Mouse (Mus musculus) erythroblast, embryonic 14.5 days (primary cell): ENCODE measurements around the gene Rbp1. TPM values are rescaled to one million over a fixed set of nuclear protein-coding genes. Genes with fewer than 3 reads are reported as not detected.

Source experiments
- H3K27me3 ChIP-seq: 2 replicates; pipeline ENCODE4 v1.6.1; 2012; ENCODE audit warnings: inconsistent platforms; ENCODE audit not compliant: control insufficient read depth
- H3K36me3 ChIP-seq: 2 replicates; pipeline ENCODE4 v1.6.1; 2012; ENCODE audit warnings: mild to moderate bottlenecking, inconsistent platforms; ENCODE audit not compliant: control insufficient read depth
- H3K4me1 ChIP-seq: 2 replicates; pipeline ENCODE4 v1.6.1; 2012; ENCODE audit warnings: inconsistent platforms; ENCODE audit not compliant: control insufficient read depth
- H3K4me3 ChIP-seq: replicated peaks from 2 replicates; pipeline ENCODE3; 2012; ENCODE audit warnings: moderate library complexity, mild to moderate bottlenecking, inconsistent platforms
- H3K9me3 ChIP-seq: 2 replicates; pipeline ENCODE4 v1.6.1; 2012; ENCODE audit warnings: low read length, inconsistent platforms, mixed read lengths; ENCODE audit not compliant: control insufficient read depth
- GATA1 ChIP-seq: IDR thresholded peaks from 2 replicates; pipeline ENCODE4 v1.6.1; 2012; ENCODE audit warnings: low read length, inconsistent platforms, mixed read lengths
- TAL1 ChIP-seq: IDR thresholded peaks from 3 replicates; pipeline ENCODE4 v1.6.1; 2012; ENCODE audit warnings: low read length, inconsistent platforms, mixed read lengths
- polyA plus RNA-seq: library from polyadenylated mRNA; stranded (reverse); fragments of >175 nt; gene quantifications from 2 replicates; pipeline ENCODE4 v1.2.3, GENCODE M21; 2012

Gene Rbp1
- polyA plus RNA-seq, 1 experiment: 0.34 TPM

DNA sequence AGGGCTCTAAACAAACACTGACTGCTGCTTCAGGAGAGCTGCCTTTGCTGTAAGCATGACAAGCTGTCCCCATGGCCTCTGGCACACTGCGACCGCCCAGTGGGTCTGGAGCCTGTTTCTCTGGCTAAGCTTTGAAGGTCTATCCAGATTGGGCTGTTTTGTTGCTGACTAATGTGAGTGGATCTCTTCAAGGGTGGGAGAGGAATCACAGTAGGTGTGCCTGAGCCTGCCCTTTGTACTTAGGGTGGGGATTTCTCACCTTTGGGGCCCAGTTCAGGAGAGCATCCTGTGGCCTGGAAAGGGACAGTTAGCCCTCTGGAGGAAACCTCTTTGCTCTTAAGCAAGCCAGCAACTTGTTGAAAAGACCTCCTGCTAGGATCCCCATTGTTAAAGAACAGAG is 10.3 kb downstream of the Rbp1 start:
- no peak for TF ChIP-seq GATA1
- TF ChIP-seq TAL1: no peak
- no peaks in the 10 kb centered on the region for H3K9me3 ChIP-seq
- H3K4me1 ChIP-seq: no peaks in the 10 kb centered on the region; the same call in 1 of the 2 replicates
- no peaks in the 10 kb centered on the region; the same call in 1 of the 2 replicates for H3K36me3 ChIP-seq
- H3K4me3 ChIP-seq: no peak overlapping the region
- no peaks in the 10 kb centered on the region for H3K27me3 ChIP-seq

DNA sequence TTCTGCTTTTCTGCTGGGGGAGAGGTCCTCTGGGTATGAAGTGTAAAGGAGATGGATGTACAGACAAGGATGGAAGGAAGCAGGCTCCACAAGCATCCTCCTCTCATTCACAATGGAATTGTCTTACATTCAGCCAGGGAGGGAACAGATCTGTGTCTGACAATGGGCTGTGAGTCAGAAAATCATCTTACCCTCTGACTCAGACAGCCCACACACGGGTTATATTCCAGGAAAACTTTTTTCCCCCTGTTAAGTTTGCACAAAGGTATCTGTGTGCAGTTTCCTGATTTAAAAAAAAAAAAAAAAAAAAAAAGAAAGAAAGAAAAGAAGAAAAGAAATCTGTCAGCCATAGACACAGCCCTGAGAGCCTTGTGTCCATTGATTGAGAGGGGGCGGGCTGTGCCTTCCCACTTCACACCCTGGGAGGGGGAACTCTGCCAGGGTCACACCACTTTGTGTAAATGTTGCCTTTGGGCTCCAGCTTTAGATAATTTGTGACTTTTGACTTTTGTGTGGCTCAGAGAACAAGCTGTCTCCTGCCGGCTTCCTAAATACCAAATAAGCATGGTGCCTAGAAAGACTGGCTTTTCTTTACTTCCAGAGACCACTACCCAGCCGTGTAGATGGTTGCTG is 11.3 kb downstream of the Rbp1 start:
- no peak for TF ChIP-seq TAL1
- TF ChIP-seq GATA1: no peak
- H3K27me3 ChIP-seq: no peaks in the 10 kb centered on the region
- H3K4me1 ChIP-seq: no peaks in the 10 kb centered on the region; the same call in 1 of the 2 replicates
- H3K9me3 ChIP-seq: no peaks in the 10 kb centered on the region
- H3K36me3 ChIP-seq: no peaks in the 10 kb centered on the region; the same call in 1 of the 2 replicates
- H3K4me3 ChIP-seq: no peak overlapping the region

DNA sequence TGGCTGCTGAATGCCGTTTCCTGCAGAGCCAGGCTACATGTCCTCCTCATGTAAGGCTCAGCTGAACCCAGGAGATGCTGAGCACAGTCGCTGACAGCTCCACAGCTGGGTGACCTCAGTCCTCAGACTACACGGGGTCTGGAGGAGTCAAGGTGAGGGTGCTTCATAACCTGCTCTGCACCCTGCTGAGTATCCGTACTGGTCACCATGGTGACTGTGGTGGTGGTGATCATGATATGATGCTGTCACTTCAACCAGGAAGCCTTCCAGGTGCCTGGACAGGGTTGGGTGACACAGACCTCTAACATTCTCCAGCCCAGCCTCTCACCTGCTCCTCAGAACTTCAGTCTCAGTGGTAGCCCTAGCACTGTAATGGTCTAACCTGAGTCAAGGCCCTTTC is 15.1 kb downstream of the Rbp1 start:
- H3K27me3 ChIP-seq: peaks cover 2% of the 10 kb centered on the region; the same call in 1 of the 2 replicates
- no peaks in the 10 kb centered on the region; the same call in 1 of the 2 replicates for H3K4me1 ChIP-seq
- TF ChIP-seq TAL1: no peak
- TF ChIP-seq GATA1: no peak
- H3K9me3 ChIP-seq: no peaks in the 10 kb centered on the region
- H3K4me3 ChIP-seq: no peak overlapping the region
- H3K36me3 ChIP-seq: peaks cover 2% of the 10 kb centered on the region; the same call in 1 of the 2 replicates

DNA sequence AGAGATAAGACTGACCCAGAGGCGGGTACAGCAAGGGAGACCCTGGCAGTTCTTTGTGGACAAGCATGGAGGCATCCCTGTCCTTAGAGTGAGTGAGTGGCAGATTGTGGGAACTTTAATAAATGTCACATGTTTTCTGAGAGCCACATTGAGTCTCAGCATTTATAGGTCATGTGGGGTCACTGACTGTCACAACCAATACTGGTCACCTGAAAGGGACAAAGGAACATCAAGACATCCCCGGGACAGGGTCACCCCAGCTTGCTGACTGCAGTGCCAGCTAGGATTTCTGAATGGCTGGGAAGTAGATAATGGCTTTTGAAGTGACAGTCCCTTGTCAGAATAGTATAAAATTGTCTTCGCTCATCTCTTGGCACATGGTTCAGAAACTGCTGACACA is 16.3 kb downstream of the Rbp1 start:
- Histone ChIP-seq H3K4me1 (no peaks in the 10 kb centered on the region; the same call in 1 of the 2 replicates), H3K9me3 (no peaks in the 10 kb centered on the region), H3K36me3 (peaks cover 2% of the 10 kb centered on the region; the same call in 1 of the 2 replicates), H3K27me3 (peaks cover 2% of the 10 kb centered on the region; the same call in 1 of the 2 replicates), H3K4me3 (no peak overlapping the region)
- TF ChIP-seq GATA1 (no peak), TAL1 (no peak)

DNA sequence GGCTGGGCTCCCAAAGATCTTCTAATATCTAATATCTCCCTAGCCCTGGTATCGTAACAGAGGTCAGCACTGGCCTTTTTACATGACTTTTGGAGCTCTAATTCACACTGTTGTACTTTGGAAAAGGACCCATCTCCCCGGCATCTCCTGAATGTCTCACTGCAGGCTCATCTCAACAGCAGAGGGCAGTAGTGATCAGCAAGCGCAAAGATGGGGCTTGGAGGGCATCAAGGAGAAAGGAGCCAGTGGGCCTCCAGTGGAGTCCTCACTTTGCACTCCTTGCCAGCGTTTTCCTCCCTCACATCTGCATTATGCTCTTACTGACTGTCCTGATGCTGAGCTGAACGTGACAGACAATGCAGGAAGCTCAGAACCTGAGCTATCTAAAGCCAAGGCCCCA is 19.9 kb downstream of the Rbp1 start:
- no peak for TF ChIP-seq TAL1
- Histone ChIP-seq H3K27me3 (peaks cover 2% of the 10 kb centered on the region; the same call in 1 of the 2 replicates), H3K4me3 (no peak overlapping the region)

DNA sequence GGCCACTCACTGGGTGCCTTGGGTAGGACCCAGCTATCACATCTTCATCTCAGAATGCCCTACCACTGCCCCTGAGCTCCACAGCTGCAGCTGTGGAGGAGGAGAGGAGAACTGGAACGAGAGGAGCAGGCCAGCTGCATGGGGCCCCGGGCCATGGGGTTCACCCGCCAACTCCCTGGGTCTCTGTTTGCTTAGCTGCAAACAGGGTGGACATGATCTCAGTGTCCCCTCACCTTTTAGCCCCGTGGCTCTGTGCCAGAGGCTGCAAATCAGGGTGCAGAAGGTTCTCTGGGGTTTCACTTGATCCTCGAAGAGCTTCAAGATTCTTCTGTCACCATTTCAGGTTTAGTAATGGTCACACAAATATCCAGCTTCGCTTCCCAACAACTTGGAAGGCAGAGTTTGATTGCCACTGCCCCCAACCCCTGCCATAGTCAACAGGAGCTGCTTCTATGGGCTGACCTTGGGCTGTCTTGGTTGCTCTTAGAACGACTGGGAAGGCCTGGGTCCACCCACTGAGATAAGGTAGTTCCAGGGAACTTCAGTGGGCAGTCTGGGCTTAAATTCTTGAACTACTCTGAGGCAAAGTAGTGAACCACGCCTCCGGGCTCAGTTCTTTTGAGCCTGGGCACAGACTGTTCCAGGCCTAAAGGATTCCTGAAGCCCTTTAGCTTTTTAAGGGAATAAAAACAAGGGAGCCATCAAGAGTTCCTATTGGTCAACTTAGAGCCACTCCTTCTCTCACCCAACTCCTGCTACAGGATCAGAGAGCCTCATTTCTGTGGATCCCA is 22.8 kb downstream of the Rbp1 start:
- no peaks in the 10 kb centered on the region for H3K9me3 ChIP-seq
- TF ChIP-seq TAL1 (no peak), GATA1 (no peak)
- no peaks in the 10 kb centered on the region for H3K4me1 ChIP-seq
- H3K36me3 ChIP-seq: peaks cover 2% of the 10 kb centered on the region; the same call in 1 of the 2 replicates
- H3K27me3 ChIP-seq: peaks cover 2% of the 10 kb centered on the region; the same call in 1 of the 2 replicates
- H3K4me3 ChIP-seq: no peak overlapping the region

More for the DNA sequence above, 19.9 kb downstream of the Rbp1 start:
- Histone ChIP-seq H3K36me3 (peaks cover 2% of the 10 kb centered on the region; the same call in 1 of the 2 replicates), H3K9me3 (no peaks in the 10 kb centered on the region), H3K4me1 (no peaks in the 10 kb centered on the region)

DNA sequence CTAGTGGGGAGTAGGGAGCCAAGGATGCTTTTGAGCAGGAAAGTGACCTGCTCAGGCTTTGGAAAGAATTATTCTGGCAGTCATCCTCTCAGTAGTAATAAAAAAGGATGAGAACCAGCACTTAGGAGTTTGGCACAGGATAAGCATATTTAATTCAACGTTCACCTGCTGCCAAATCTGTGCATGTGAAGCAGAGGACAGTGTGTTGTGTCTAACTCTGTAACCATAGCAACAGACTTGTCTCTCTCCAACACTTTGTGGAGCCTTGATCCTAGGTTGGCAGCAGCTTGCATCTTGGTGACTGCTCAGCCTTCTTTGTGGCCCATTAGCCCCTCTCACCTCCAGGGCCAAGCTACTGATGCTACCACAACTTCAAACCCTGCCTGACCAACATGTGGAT is 28.2 kb downstream of the Rbp1 start:
- Histone ChIP-seq H3K4me3 (no peak overlapping the region), H3K4me1 (no peaks in the 10 kb centered on the region), H3K27me3 (no peaks in the 10 kb centered on the region), H3K9me3 (no peaks in the 10 kb centered on the region), H3K36me3 (no peaks in the 10 kb centered on the region; the same call in 1 of the 2 replicates)
- TF ChIP-seq TAL1 (no peak), GATA1 (no peak)

DNA sequence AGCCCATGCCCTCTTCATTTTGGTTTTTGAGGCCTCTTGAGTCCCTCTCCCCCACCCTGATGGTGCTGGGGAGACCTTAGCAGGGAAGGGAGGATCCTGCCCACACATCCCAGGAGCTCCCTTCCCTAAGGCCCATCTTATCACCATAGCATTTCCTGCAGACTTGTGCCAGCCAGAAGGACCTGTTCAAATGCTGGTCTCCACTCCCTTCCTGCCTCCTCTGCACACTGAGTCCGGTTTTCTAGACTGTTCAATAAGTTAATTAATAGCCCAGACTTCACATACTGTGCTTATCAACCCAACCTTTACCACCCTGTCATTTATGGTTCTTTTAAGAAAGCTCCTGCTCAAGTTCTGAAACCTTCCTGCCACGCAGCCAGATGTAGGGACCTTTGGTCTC is 43.9 kb downstream of the Rbp1 start:
- no peaks in the 10 kb centered on the region for H3K27me3 ChIP-seq
- H3K36me3 ChIP-seq: no peaks in the 10 kb centered on the region
- H3K9me3 ChIP-seq: no peaks in the 10 kb centered on the region
- H3K4me3 ChIP-seq: no peak overlapping the region
- H3K4me1 ChIP-seq: no peaks in the 10 kb centered on the region
- TF ChIP-seq TAL1: no peak
- no peak for TF ChIP-seq GATA1

DNA sequence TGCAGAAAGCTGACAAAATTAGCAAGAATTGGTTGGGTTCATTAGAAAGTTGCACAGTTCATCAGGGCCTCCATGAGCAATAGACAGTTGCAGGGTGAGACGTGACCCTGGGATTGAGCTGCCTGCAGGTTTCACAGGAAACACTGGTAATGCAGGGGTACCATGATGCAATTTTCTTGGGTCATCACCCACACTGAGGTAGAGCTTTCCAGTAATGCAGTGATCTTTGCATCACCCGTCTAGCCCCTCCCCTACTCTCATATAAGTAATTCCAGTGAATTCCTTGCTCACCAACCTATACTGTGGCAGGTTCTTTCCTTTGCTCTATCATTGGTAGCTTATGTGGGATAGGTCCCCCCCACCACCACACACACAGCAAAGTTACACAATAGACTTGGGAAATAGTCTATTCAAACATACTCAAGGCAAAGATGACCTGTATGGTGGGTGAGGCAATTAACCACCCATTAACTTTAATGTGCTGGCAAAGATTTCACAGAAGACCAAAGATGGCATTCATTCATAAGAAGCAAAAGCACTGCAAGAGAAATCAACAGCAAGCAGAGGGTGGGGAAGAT is 57.5 kb downstream of the Rbp1 start:
- H3K9me3 ChIP-seq: no peaks in the 10 kb centered on the region
- no peaks in the 10 kb centered on the region for H3K27me3 ChIP-seq
- TF ChIP-seq GATA1: no peak
- TF ChIP-seq TAL1: no peak
- no peak overlapping the region for H3K4me3 ChIP-seq
- H3K4me1 ChIP-seq: no peaks in the 10 kb centered on the region
- H3K36me3 ChIP-seq: no peaks in the 10 kb centered on the region
